Mouse (Mus musculus): ENCODE data around the gene A930004D18Rik. TPM values are rescaled to one million over a fixed set of nuclear protein-coding genes. Genes with fewer than 3 reads are reported as not detected.

The A930004D18Rik gene
- polyA plus RNA-seq (2015; fragmentation: Nextera tagmentation; extraction: Ambion mirVana) = 11.3 and 12.7 TPM in 2 replicates

DNA sequence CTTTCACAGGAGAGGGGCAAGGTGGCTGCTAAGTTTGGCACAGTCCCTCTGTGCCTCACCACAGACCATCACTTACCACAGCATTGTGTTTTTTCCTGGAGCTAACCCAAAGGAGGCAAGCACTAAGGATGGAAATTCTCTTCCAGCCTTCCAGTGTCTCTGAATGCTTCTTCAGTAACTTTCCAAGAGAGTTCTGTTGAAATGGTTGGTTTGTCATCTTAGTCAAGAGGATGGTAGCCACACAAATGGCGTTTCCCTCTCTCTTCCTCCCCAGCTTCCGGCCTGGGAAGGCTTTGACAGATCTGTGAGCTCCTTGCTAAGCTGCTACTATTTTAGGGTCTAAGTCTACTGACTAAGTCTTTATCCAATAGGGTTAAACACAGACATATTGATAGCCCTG, at the start of gene A930004D18Rik:
TSS of gene A930004D18Rik (minus strand) at position 247 of the 400 bp plus-strand sequence.
- Histone ChIP-seq H3K27me3 (replicated peaks) (no peaks in the 10 kb centered on the region), H3K36me3 (no peaks in the 10 kb centered on the region), H3K4me3 (replicated peaks) (no peak within 1 kb of the TSS), H3K4me2 (no peak within 1 kb of the TSS), H3K27ac (no peak within 1 kb of the TSS), H3K9ac (no peak within 1 kb of the TSS), H3K9me3 (no peaks in the 10 kb centered on the region), H3K4me1 (peaks cover 25% of the 10 kb centered on the region)
- no peak for ATAC-seq (ENCODE audit: insufficient read depth, low FRiP score, low read depth)
- 73% methylated on average over 2 of the region's 2 CpGs for WGBS

- no peaks in the 10 kb centered on the region for H3K27me3 ChIP-seq (replicated peaks)
- peaks cover 16% of the 10 kb centered on the region for H3K36me3 ChIP-seq
- no peak overlapping the region for H3K27ac ChIP-seq
Measured at GRCm38 (mm10) chr2:18080182-18080860, 42.8 kb upstream of the A930004D18Rik start.

GRCm38 (mm10) chr2:18071947-18072346, 34.4 kb upstream of the A930004D18Rik start:
- peaks cover 15% of the 10 kb centered on the region; the same call in 1 of the 2 replicates for H3K36me3 ChIP-seq
- no peak for ATAC-seq (ENCODE audit: insufficient read depth, low FRiP score, low read depth)
- H3K27me3 ChIP-seq (replicated peaks) = no peaks in the 10 kb centered on the region
- H3K9me3 ChIP-seq = no peaks in the 10 kb centered on the region
- no peak overlapping the region for H3K9ac ChIP-seq
- H3K27ac ChIP-seq = no peak overlapping the region
- H3K4me3 ChIP-seq (replicated peaks) = no peak overlapping the region
- H3K4me2 ChIP-seq = no peak overlapping the region
- H3K4me1 ChIP-seq = no peaks in the 10 kb centered on the region
- 77% methylated on average over 2 of the region's 2 CpGs for WGBS

More at GRCm38 (mm10) chr2:18080182-18080860, 42.8 kb upstream of the A930004D18Rik start:
- 81% methylated on average over 2 of the region's 2 CpGs for WGBS
- ATAC-seq (ENCODE audit: insufficient read depth, low FRiP score, low read depth) = no peak
- Histone ChIP-seq H3K4me1 (no peaks in the 10 kb centered on the region), H3K9ac (no peak overlapping the region), H3K4me3 (replicated peaks) (no peak overlapping the region), H3K4me2 (no peak overlapping the region), H3K9me3 (no peaks in the 10 kb centered on the region)

DNA sequence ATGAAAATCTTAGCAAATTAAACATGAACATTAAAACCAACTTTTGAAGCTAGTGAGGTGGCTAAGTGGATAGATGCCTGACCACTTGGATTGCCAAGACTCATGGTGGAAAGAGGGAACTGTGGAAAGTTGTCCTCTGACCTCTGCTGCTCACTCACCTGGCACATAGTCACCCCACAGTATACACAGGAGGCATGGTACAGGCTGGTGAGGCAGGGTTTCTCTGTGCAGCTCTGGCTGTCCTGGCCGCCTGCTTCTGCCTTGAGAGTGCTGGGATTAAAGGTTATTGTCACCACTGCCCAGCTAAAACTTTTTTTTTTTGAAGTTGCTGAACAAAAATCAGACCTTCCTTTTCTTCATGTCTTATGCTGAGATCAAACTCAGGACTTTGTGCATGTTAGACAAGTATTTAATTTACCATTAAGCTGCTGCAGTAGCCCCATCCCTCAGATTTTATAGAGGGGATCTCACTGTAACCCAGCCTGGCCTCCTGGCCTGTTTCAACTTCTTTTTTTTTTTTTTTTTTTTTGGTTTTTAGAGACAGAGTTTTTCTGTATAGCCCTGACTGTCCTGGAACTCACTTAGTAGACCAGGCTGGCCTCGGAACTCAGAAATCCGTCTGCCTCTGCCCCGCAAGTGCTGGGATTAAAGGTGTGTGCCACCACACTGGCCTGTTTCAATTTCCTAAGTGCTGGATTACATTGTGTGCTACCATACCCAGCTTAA, 30.7 kb upstream of the A930004D18Rik start:
- H3K4me2 ChIP-seq = no peak overlapping the region
- no peaks in the 10 kb centered on the region for H3K9me3 ChIP-seq
- H3K4me3 ChIP-seq (replicated peaks) = no peak overlapping the region
- H3K27me3 ChIP-seq (replicated peaks) = no peaks in the 10 kb centered on the region
- H3K27ac ChIP-seq = no peak overlapping the region
- WGBS = 92% methylated on average over 4 of the region's 4 CpGs
- H3K36me3 ChIP-seq = peaks cover 7% of the 10 kb centered on the region; the same call in 1 of the 2 replicates
- H3K4me1 ChIP-seq = peaks cover 12% of the 10 kb centered on the region; the same call in 1 of the 2 replicates
- ATAC-seq (ENCODE audit: insufficient read depth, low FRiP score, low read depth) = no peak
- no peak overlapping the region for H3K9ac ChIP-seq

- Histone ChIP-seq H3K27me3 (replicated peaks) (no peaks in the 10 kb centered on the region), H3K4me3 (replicated peaks) (no peak overlapping the region), H3K9me3 (no peaks in the 10 kb centered on the region), H3K27ac (no peak overlapping the region), H3K9ac (no peak overlapping the region), H3K4me2 (peak overlapping the region; percentile 82; the same call in 1 of the 2 replicates), H3K4me1 (peaks cover 12% of the 10 kb centered on the region; the same call in 1 of the 2 replicates), H3K36me3 (0 out of 2 replicates have a peak, but pooled peaks cover 4% of the 10 kb centered on the region)
- ATAC-seq (ENCODE audit: insufficient read depth, low FRiP score, low read depth) = no peak
Measured at GRCm38 (mm10) chr2:18066436-18066835, 28.9 kb upstream of the A930004D18Rik start.

GRCm38 (mm10) chr2:18065708-18066030, 28.1 kb upstream of the A930004D18Rik start:
- Histone ChIP-seq H3K27me3 (replicated peaks) (no peaks in the 10 kb centered on the region), H3K9me3 (no peaks in the 10 kb centered on the region), H3K36me3 (0 out of 2 replicates have a peak, but pooled peaks cover 4% of the 10 kb centered on the region), H3K4me3 (replicated peaks) (peak overlapping the region; percentile 83), H3K9ac (peak overlapping the region; percentile 41), H3K27ac (peak overlapping the region; percentile 78), H3K4me2 (peak overlapping the region; percentile 82), H3K4me1 (peaks cover 12% of the 10 kb centered on the region; the same call in 1 of the 2 replicates)
- ATAC-seq (ENCODE audit: insufficient read depth, low FRiP score, low read depth) = no peak
- 8% methylated on average over 6 of the region's 6 CpGs for WGBS

DNA sequence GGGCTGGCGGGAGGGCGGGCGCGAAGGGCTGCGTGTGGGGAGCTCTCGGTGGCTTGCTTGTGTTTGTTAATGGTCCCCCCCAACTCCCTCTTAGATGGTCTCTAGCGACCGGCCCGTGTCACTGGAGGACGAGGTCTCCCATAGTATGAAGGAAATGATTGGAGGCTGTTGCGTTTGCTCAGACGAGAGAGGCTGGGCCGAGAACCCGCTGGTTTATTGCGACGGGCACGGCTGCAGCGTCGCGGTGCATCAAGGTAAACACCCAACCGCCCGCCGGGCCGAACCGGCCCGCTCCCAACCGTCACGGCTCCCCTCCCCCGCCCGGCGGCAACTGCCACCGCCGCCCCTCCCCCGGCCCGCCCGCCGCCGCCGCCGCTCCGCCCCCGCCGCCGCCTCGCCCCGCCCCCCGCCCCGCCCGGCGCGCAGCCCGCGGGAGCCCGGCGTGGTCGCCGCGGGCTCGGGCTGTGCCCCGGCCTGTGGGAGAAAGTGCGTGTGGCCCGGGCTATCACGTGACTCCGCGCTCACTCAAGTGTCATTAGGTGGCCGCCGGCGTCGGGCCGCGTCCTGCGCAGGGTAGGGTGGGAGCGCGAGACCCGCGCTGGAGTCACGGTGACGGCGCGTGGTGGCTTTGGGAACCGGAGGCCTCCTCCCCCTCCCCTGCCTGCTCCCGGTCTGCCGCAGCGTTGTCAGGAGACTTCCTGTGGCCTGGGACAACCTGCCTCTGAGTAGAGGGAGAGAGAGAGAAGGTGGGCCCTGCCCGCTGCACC, 27.6 kb upstream of the A930004D18Rik start:
- peak overlapping the region; percentile 89 for H3K9ac ChIP-seq
- peak; percentile 53 for ATAC-seq (ENCODE audit: insufficient read depth, low FRiP score, low read depth)

GRCm38 (mm10) chr2:18064356-18064858, 26.9 kb upstream of the A930004D18Rik start:
- Histone ChIP-seq H3K4me2 (peak overlapping the region; percentile 82), H3K4me1 (peaks cover 12% of the 10 kb centered on the region; the same call in 1 of the 2 replicates), H3K9ac (peak overlapping the region; percentile 91), H3K4me3 (replicated peaks) (peak overlapping the region; percentile 83), H3K27me3 (replicated peaks) (no peaks in the 10 kb centered on the region), H3K27ac (peak overlapping the region; percentile 99), H3K36me3 (0 out of 2 replicates have a peak, but pooled peaks cover 4% of the 10 kb centered on the region), H3K9me3 (no peaks in the 10 kb centered on the region)
- 0% methylated on average over 33 of the region's 58 CpGs for WGBS
- ATAC-seq (ENCODE audit: insufficient read depth, low FRiP score, low read depth) = peak; percentile 97

More for the DNA sequence above, 27.6 kb upstream of the A930004D18Rik start:
- WGBS = under 1% methylated on average over 60 of the region's 85 CpGs
- H3K4me1 ChIP-seq = peaks cover 12% of the 10 kb centered on the region; the same call in 1 of the 2 replicates
- no peaks in the 10 kb centered on the region for H3K9me3 ChIP-seq
- 0 out of 2 replicates have a peak, but pooled peaks cover 4% of the 10 kb centered on the region for H3K36me3 ChIP-seq
- H3K27ac ChIP-seq = peak overlapping the region; percentile 99
- peak overlapping the region; percentile 83 for H3K4me3 ChIP-seq (replicated peaks)
- peak overlapping the region; percentile 82 for H3K4me2 ChIP-seq
- no peaks in the 10 kb centered on the region for H3K27me3 ChIP-seq (replicated peaks)

DNA sequence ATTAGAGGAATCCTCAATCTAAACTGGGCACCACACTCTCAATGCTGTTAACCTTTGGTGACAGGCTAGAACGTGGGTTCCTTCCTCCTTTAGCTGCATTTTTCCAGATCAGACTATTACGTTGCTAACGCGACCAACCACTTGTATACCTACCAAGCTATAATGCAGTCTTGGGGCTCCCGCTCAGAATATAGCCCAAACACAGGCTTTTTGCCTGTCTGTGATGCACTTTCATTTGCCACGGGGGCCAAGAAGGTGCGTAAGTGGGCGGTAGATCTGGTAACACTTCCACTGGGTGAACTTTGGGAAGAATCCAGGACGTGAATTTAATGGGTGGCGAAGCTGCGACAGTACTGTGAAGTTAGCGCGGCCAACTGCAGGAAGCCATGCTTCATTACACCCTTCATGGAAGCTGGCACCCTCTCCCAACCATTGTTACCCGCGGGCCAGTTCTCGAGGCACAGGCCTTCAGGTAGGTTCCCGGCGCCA, 26.3 kb upstream of the A930004D18Rik start:
- Histone ChIP-seq H3K9ac (peak overlapping the region; percentile 91), H3K4me1 (peaks cover 12% of the 10 kb centered on the region; the same call in 1 of the 2 replicates), H3K36me3 (0 out of 2 replicates have a peak, but pooled peaks cover 4% of the 10 kb centered on the region), H3K9me3 (no peaks in the 10 kb centered on the region), H3K27me3 (replicated peaks) (no peaks in the 10 kb centered on the region), H3K27ac (peak overlapping the region; percentile 99), H3K4me2 (peak overlapping the region; percentile 58), H3K4me3 (replicated peaks) (peak overlapping the region; percentile 83)
- 0% methylated on average over 18 of the region's 18 CpGs for WGBS
- peak; percentile 23; the same call in 1 of the 2 replicates for ATAC-seq (ENCODE audit: insufficient read depth, low FRiP score, low read depth)

DNA sequence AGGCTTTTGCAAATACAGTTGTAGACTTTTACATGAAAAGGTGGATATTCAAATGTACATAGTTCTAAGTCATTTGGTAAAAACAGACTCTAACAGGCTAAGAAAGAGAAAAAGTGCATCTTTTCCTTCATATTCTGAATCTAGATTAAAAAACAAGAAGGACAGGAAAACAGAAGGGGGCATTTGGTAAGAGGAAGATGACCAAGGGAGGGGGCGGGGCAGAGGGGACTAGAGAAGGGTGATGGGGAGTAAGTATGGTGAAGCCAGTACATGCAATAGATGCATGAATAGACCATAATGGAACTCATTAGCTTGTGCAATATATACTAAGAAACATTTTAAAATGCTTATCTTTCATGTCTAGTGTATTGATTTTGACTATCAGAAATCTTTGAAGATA, 22.9 kb upstream of the A930004D18Rik start:
- no peak for ATAC-seq (ENCODE audit: insufficient read depth, low FRiP score, low read depth)
- no peak overlapping the region for H3K9ac ChIP-seq
- H3K4me3 ChIP-seq (replicated peaks) = no peak overlapping the region
- 87% methylated on average over 1 of the region's 1 CpGs for WGBS
- no peaks in the 10 kb centered on the region for H3K27me3 ChIP-seq (replicated peaks)
- no peaks in the 10 kb centered on the region for H3K36me3 ChIP-seq
- no peaks in the 10 kb centered on the region; the same call in 1 of the 2 replicates for H3K4me1 ChIP-seq
- H3K27ac ChIP-seq = no peak overlapping the region
- H3K4me2 ChIP-seq = no peak overlapping the region
- H3K9me3 ChIP-seq = no peaks in the 10 kb centered on the region

GRCm38 (mm10) chr2:18059891-18060290, 22.4 kb upstream of the A930004D18Rik start:
- no peak for ATAC-seq (ENCODE audit: insufficient read depth, low FRiP score, low read depth)
- Histone ChIP-seq H3K9me3 (no peaks in the 10 kb centered on the region), H3K4me2 (no peak overlapping the region), H3K36me3 (no peaks in the 10 kb centered on the region), H3K9ac (no peak overlapping the region), H3K4me1 (no peaks in the 10 kb centered on the region; the same call in 1 of the 2 replicates), H3K4me3 (replicated peaks) (no peak overlapping the region), H3K27ac (no peak overlapping the region), H3K27me3 (replicated peaks) (no peaks in the 10 kb centered on the region)
- 89% methylated on average over 1 of the region's 1 CpGs for WGBS

All from stomach, embryonic 15.5 days (tissue).